Mouse (Mus musculus): Measurements from ENCODE around the gene Carmil1.
"Not testable (repeated sequence)": the region's sequence is repeated elsewhere in the genome, so short reads cannot be mapped to it uniquely, and the experiment has no call there.

Gene Carmil1

GRCm38 (mm10) chr13:24105340-24105669 is 175.3 kb downstream of the Carmil1 start:
- in situ Hi-C loops (cut with MboI, MseI) = no loop called here

DNA sequence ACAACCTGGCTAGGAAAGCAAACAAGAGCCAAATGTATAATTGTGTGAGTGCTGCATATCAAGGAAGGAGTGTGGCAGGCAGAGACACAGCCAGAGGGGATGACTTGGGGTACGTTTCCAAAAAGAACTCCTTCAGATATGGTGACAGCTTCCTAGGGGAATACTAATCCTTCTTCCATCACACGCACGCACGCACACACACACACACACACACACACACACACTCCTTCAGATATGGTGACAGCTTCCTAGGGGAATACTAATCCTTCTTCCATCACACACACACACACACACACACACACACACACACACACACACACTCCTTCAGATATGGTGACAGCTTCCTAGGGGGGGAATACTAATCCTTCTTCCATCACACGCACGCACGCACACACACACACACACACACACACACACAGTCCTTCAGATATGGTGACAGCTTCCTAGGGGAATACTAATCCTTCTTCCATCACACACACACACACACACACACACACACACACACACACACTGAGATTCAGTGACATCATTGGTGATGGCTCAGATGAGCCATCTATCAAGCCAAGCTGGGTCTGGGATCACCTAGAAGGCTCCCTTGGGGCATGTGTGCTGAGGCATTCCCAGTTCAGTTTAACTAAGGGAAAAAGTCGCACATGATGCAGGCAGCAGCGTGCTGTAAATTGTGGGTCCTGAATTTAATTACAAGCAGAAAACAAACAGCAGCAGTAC is 175.8 kb downstream of the Carmil1 start:
- in situ Hi-C loops (cut with MboI, MseI) = not testable (repeated sequence)

GRCm38 (mm10) chr13:24104016-24104415 is 176.6 kb downstream of the Carmil1 start:
- in situ Hi-C loops (cut with MboI, MseI) = no loop called here

DNA sequence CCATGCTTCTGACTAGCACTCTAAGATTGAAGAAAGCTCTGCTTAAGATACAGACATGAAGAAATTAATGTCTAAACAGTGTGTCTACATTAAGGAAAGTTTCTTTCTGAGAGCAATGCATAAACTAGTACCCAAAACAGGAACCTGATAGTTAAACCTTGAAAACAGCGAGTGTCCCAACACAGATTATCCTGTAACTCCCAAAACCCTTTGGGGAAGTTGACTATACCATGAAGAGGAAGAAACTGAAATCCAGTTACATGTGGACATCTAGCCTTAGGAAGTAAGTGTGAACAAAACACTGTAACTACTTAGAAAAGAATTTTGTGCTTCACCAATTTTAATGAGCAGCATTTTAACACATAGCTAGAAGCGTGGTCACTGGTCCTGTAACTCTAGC is 177.4 kb downstream of the Carmil1 start:
- in situ Hi-C loops (cut with MboI, MseI) = no loop called here

DNA sequence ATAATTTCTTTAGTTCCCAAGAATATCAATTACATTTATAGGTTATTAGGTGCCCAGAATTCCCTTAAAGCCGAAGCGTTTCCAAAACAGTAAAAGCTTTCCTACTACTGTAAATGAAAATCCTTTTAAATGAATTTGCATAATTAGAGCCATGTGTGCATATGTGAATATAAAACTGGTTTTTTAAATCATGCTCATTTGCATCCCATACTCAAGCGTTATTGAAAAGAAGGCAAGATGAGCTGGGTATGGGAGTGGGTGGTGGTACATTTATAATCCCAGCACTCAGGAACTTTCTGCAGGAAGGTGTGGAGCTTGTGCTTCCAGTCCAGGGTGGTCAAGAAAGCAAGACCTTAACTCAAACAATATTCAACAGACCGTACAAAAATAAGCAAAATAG is 178.3 kb downstream of the Carmil1 start:
- in situ Hi-C loops (cut with MboI, MseI) = no loop called here

- in situ Hi-C loops (cut with MboI, MseI) = no loop called here
Measured at GRCm38 (mm10) chr13:24101157-24102130, 179.2 kb downstream of the Carmil1 start.

DNA sequence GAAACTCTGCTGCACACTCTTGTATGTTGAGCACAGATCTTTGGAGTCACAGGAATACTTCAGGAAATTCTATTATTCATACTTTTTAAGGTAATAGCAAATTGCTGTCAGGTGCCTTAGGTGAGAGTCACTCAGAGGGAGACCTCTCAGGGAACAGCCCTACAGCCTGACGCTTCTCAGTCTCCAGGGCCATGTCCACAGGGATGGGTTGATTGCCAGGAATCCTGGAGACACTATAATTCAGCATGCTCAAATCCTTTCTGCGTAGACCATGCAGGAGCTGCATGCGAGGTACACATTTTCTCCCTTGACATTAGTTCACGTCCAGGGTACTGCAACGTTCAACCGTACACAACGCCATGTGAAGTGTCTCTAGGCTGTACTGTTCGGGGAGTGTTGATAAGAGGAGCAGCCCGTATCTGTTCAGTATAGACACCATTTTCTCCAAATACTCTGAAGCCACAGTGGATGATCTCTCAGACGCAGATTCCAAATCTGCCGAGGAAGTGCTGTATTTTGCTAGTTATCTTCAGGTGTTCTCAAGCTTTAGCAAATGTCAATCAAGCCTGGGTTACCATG is 180.0 kb downstream of the Carmil1 start:
- in situ Hi-C loops (cut with MboI, MseI) = no loop called here

- in situ Hi-C loops (cut with MboI, MseI) = no loop called here
Measured at GRCm38 (mm10) chr13:24096573-24096972, 184.0 kb downstream of the Carmil1 start.

GRCm38 (mm10) chr13:24094825-24095547 is 185.6 kb downstream of the Carmil1 start:
- in situ Hi-C loops (cut with MboI, MseI) = loop anchor here (5.0 kb wide), 1 partner anchor 202 kb away; no protein-coding TSS in a partner anchor

GRCm38 (mm10) chr13:24093108-24093507 is 187.5 kb downstream of the Carmil1 start:
- in situ Hi-C loops (cut with MboI, MseI) = loop anchor here (5.0 kb wide), 1 partner anchor 204 kb away; no protein-coding TSS in a partner anchor

- in situ Hi-C loops (cut with MboI, MseI) = loop anchor here (5.0 kb wide), 1 partner anchor 205 kb away; no protein-coding TSS in a partner anchor
Measured at GRCm38 (mm10) chr13:24092073-24092472, 188.5 kb downstream of the Carmil1 start.

- in situ Hi-C loops (cut with MboI, MseI) = no loop called here
Measured at GRCm38 (mm10) chr13:24082153-24082552, 198.4 kb downstream of the Carmil1 start.

DNA sequence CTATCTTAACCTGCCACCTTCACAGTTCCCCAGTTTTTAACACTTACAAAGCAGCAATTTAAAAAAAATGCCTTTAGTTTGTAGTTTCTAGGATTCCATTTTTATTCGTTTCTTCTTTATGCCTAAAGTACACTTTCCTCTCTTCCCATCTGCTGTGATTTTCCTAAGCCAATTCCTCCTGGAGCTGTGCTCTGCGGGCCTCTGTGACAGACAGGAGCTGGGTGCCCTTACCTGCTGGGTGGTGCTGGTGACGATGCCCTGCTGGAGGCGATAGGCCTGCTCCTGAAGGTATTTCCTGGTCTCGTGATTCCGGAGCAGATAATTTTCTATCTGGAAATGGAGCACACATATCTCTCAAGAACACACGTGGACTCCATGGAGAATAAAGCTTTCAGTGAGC is 198.9 kb downstream of the Carmil1 start:
- in situ Hi-C loops (cut with MboI, MseI) = no loop called here

GRCm38 (mm10) chr13:24072588-24072987 is 208.0 kb downstream of the Carmil1 start:
- in situ Hi-C loops (cut with MboI, MseI) = loop anchor here (5.0 kb wide), 1 partner anchor 50 kb away; no protein-coding TSS in a partner anchor

DNA sequence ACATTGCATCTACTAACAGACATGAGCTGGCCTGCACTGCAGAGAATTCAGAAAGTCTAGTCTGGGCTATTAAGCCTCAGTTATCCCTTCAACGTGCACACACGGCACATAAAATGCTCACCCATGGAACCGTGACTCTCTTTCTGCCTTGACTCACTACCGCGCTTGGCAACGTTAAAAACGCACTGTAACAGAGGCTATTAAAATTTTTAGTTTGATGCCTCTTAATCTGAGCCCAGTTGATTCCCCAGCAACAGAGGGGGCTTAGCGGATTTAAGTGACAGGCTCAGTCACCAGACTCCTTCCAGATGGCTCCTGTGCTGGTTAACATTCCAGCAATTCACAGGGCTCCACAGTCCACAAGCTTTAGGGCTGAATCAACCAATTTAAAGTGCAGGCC is 213.0 kb downstream of the Carmil1 start:
- in situ Hi-C loops (cut with MboI, MseI) = no loop called here

GRCm38 (mm10) chr13:24065536-24065935 is 215.1 kb downstream of the Carmil1 start:
- in situ Hi-C loops (cut with MboI, MseI) = no loop called here

DNA sequence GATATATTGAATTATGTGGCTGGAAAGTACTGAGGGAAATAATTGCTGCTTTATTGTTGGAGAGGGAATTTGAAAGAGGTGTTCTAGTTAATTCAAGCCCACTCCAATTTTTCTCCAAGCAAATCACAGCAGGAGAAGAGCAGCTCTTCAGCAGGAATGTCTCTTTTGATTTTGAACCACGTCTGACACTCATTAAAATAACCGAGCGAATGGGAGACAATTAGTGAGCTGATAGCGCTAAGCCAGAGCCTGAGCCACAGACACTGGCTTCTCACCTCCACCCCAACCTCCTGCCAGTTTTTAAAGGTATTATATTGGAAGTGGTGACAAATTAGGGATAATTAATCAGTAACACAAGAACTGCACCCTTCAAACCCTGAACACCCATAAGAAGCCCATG is 217.8 kb downstream of the Carmil1 start:
- in situ Hi-C loops (cut with MboI, MseI) = no loop called here

- in situ Hi-C loops (cut with MboI, MseI) = loop anchor here (5.0 kb wide), 1 partner anchor 48 kb away; no protein-coding TSS in a partner anchor
Measured at GRCm38 (mm10) chr13:24055072-24055869, 225.3 kb downstream of the Carmil1 start.

- in situ Hi-C loops (cut with MboI, MseI) = no loop called here
Measured at GRCm38 (mm10) chr13:24051496-24051895, 229.1 kb downstream of the Carmil1 start.

DNA sequence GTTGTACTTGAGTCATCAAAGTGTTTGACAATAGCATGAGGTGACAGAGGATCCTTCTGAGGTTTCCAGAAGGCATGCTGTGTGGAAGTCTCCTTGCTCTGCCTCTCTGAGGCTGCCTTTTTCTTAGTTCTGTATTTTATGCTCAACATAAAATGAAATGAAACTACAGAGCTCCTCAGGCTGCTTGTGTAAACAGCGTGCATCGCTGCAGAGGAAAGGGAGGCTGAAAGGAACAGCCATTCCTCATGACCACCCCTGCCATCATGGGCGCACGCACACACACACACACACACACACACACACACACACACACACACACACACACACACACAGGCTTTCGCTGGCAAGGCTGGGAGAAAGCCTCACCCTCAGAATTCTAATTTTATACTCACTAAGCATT is 230.3 kb downstream of the Carmil1 start:
- in situ Hi-C loops (cut with MboI, MseI) = no loop called here
